ENCODE assay signal across 19 mouse cellular contexts in the genomic region with DNA sequence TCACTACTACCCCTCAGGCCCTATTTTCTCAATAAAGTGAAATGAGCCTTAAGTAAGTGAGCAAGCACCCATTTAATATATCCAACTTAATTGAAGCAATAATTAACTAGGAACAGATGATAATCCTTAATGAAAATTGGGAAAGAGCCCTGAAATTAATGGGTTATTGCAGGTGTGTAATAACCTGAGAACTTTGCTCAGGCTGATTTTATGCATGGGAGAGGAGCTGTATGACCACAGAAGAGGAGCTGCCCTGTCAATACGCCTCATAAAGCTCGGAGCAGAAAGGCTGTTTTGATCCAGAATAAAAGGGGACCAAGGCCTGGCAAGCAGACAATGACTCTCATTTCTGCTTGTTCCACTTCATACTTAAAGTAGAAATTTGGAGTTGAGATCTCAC. TPM values are rescaled to one million over a fixed set of nuclear protein-coding genes. Genes with fewer than 3 reads are reported as not detected.
DNase-seq lines count a peak whose midpoint lies in the region.
"Had no signal": no experiment of that assay in that cellular context is flagged by ENCODE, and none has a peak within 500 bp of the region (broad histone marks: within the 10 kb centered on the region; RNA-seq: fewer than 3 reads in every experiment).

A gene (plus strand): TSS at position 301 of the 400 bp plus-strand sequence.

- WGBS in hindbrain, embryonic 10.5 days: 81% methylated on average over 2 of the region's 2 CpGs

- H3K4me3 ChIP-seq in hindbrain, embryonic 10.5 days: no peak within 1 kb of the TSS

- no peaks in the 10 kb centered on the region for H3K4me1 ChIP-seq in hindbrain, embryonic 10.5 days (replicated peaks)

- H3K27ac ChIP-seq in hindbrain, embryonic 10.5 days: no peak within 1 kb of the TSS

- H3K27me3 ChIP-seq in hindbrain, embryonic 10.5 days (ENCODE audit: insufficient read depth, poor library complexity, severe bottlenecking): no peaks in the 10 kb centered on the region
- H3K27me3 ChIP-seq: CH12.LX had no signal

- H3K9me3 ChIP-seq in hindbrain, embryonic 10.5 days: no peaks in the 10 kb centered on the region
- H3K9me3 ChIP-seq: G1E had no signal

- H3K36me3 ChIP-seq in hindbrain, embryonic 10.5 days: no peaks in the 10 kb centered on the region
- H3K36me3 ChIP-seq: G1E had no signal

- DNase-seq in gonadal fat pad, adult 2 months (ENCODE audit: low read depth): peak; percentile 8
- DNase-seq in hindbrain, embryonic 10.5 days (ENCODE audit: low spot score): no peak
- DNase-seq: adrenal gland, adult 2 months; adrenal gland, adult 8-10 months; adrenal gland, postnatal 10 days; adrenal gland, postnatal 14 days; adrenal gland, postnatal 25 days; adrenal gland, postnatal 36 days; B cell, adult 2 months; cerebellum, adult 11 months; cerebellum, adult 11-12 months; cerebellum, adult 18-20 months; cerebellum, adult 2 months had no signal

RNA-seq across cellular contexts. Expression of the gene that starts here (rescaled TPM):
- polyA plus RNA-seq in gonadal fat pad, adult 2 months (2012; rRNA removed): not detected in 2 replicates
- not detected in 2 replicates for polyA plus RNA-seq in hindbrain, embryonic 10.5 days (2016; fragmentation: Nextera tagmentation; extraction: Ambion mirVana)
- polyA plus RNA-seq: activated CD4-positive, CD25-positive, alpha-beta regulatory T cell, adult 4 months; adrenal gland, adult 2 months; C2C12; CD4-positive, CD25-positive, alpha-beta regulatory T cell, adult 4 months; cerebellum, adult 2 months; G1E; Patski had no signal

Comparison
In these comparisons a context has a peak if more than half of its experiments do, and no peak if none do; other contexts are left out.
1. Peak in DNase-seq in gonadal fat pad, adult 2 months; RNA of the gene not detected or under 1 TPM.